Mouse (Mus musculus) forebrain, postnatal 0 days (tissue): ENCODE data around the gene Dcun1d3. TPM values are rescaled to one million over a fixed set of nuclear protein-coding genes. Genes with fewer than 3 reads are reported as not detected.
A peak's percentile ranks its signal among the peaks of the same experiment; 100 is the strongest.

Source experiments
- ATAC-seq: fragments of 200-750 bp; cut with Nextera tagmentation; 2 replicates; pipeline ENCODE4 v1.8.0; 2017; ENCODE audit warnings: mild to moderate bottlenecking, moderate library complexity
- DNase-seq: peaks from one replicate; pipeline ENCODE4 v3.0.0-alpha.2; 2015
- H3K27ac ChIP-seq: fragments of 300-500 bp; sonication (generic); 2 replicates; pipeline ENCODE4 v1.5.1; 2014; ENCODE audit warnings: low read depth, mild to moderate bottlenecking, antibody characterized with exemption, low read length, moderate library complexity, mixed read lengths
- H3K27me3 ChIP-seq: fragments of 300-500 bp; sonication (generic); 2 replicates; pipeline ENCODE4 v1.6.1; 2014; ENCODE audit warnings: mild to moderate bottlenecking, low read length, mixed read lengths; ENCODE audit not compliant: insufficient read depth
- H3K36me3 ChIP-seq: fragments of 300-500 bp; sonication (generic); 2 replicates; pipeline ENCODE4 v1.6.1; 2014; ENCODE audit warnings: mild to moderate bottlenecking, moderate library complexity; ENCODE audit not compliant: insufficient read depth
- H3K4me1 ChIP-seq: fragments of 300-500 bp; sonication (generic); 2 replicates; pipeline ENCODE4 v1.6.1; 2014; ENCODE audit warnings: antibody characterized with exemption; ENCODE audit not compliant: insufficient read depth
- H3K4me2 ChIP-seq: fragments of 300-500 bp; sonication (generic); 2 replicates; pipeline ENCODE4 v1.6.1; 2014; ENCODE audit warnings: low read depth, mild to moderate bottlenecking, moderate library complexity
- H3K4me3 ChIP-seq: fragments of 300-500 bp; sonication (generic); 2 replicates; pipeline ENCODE4 v1.5.1; 2014; ENCODE audit warnings: low read depth, low read length, mixed read lengths
- H3K9ac ChIP-seq: fragments of 300-500 bp; sonication (generic); 2 replicates; pipeline ENCODE4 v1.6.1; 2014; ENCODE audit warnings: mild to moderate bottlenecking
- H3K9me3 ChIP-seq: fragments of 300-500 bp; sonication (generic); 2 replicates; pipeline ENCODE4 v1.6.1; 2016; ENCODE audit warnings: low read length
- CTCF ChIP-seq: sonication (generic); IDR thresholded peaks from 2 replicates; pipeline ENCODE4 v1.5.1; 2016; ENCODE audit warnings: antibody characterized with exemption, control low read depth, low read depth
- WGBS: fragments of 180-500 bp; shearing (Covaris S2); extraction: QIAGEN DNeasy Blood & Tissue Kit; methylation state at CpG from one replicate; pipeline ENCODE4 v1.1.7; 2014; 5-methylcytosine and 5-hydroxymethylcytosine counted together
- polyA plus RNA-seq: library from polyadenylated mRNA; unstranded; fragments of >200 nt; fragmentation: Nextera tagmentation; extraction: Ambion mirVana; gene quantifications from 2 replicates; pipeline ENCODE4 v1.2.1, GENCODE M21; 2015
- total RNA-seq: library from RNA; depleted of rRNA; stranded (reverse); fragments of >200 nt; gene quantifications from 2 replicates; pipeline ENCODE4 v1.2.3, GENCODE M21; 2014

The Dcun1d3 gene
- total and polyA plus RNA-seq, 2 experiments from 2014 or later = 9.0 to 14.6 TPM

GRCm38 (mm10) chr7:119911727-119912126 lies 15.6 kb upstream of the Dcun1d3 start:
- Histone ChIP-seq H3K4me2 (no peak overlapping the region), H3K27ac (no peak overlapping the region), H3K27me3 (no peaks in the 10 kb centered on the region), H3K4me3 (no peak overlapping the region), H3K36me3 (no peaks in the 10 kb centered on the region), H3K9ac (no peak overlapping the region), H3K4me1 (no peaks in the 10 kb centered on the region), H3K9me3 (no peaks in the 10 kb centered on the region)
- 76% methylated on average over 3 of the region's 3 CpGs for WGBS
- TF ChIP-seq CTCF = no peak
- DNase-seq (no peak), ATAC-seq (no peak)

- H3K36me3 ChIP-seq = no peaks in the 10 kb centered on the region
- H3K27ac ChIP-seq = no peak overlapping the region
- no peaks in the 10 kb centered on the region for H3K4me1 ChIP-seq
- no peak for TF ChIP-seq CTCF
- no peak overlapping the region for H3K4me3 ChIP-seq
- no peak for DNase-seq
- H3K27me3 ChIP-seq = no peaks in the 10 kb centered on the region
- no peak overlapping the region for H3K9ac ChIP-seq
- no peaks in the 10 kb centered on the region for H3K9me3 ChIP-seq
- WGBS = 95% methylated on average over 3 of the region's 3 CpGs
- ATAC-seq = no peak
- H3K4me2 ChIP-seq = no peak overlapping the region
Measured at GRCm38 (mm10) chr7:119906523-119907215, 10.6 kb upstream of the Dcun1d3 start.

GRCm38 (mm10) chr7:119899386-119900057 lies 3.4 kb upstream of the Dcun1d3 start:
- Histone ChIP-seq H3K4me3 (no peak overlapping the region), H3K27ac (no peak overlapping the region), H3K4me1 (0 out of 2 replicates have a peak, but pooled peaks cover 8% of the 10 kb centered on the region), H3K9ac (no peak overlapping the region), H3K36me3 (no peaks in the 10 kb centered on the region), H3K9me3 (no peaks in the 10 kb centered on the region), H3K27me3 (no peaks in the 10 kb centered on the region), H3K4me2 (no peak overlapping the region)
- DNase-seq = no peak
- no peak for TF ChIP-seq CTCF
- WGBS = 80% methylated on average over 3 of the region's 3 CpGs
- no peak for ATAC-seq

GRCm38 (mm10) chr7:119898247-119898856 lies 2.3 kb upstream of the Dcun1d3 start:
- no peaks in the 10 kb centered on the region for H3K9me3 ChIP-seq
- no peak overlapping the region for H3K4me3 ChIP-seq
- no peaks in the 10 kb centered on the region for H3K36me3 ChIP-seq
- H3K9ac ChIP-seq = no peak overlapping the region
- ATAC-seq (no peak), DNase-seq (no peak)
- no peaks in the 10 kb centered on the region for H3K27me3 ChIP-seq
- H3K4me1 ChIP-seq = peaks cover 20% of the 10 kb centered on the region; the same call in 1 of the 2 replicates
- H3K27ac ChIP-seq = no peak overlapping the region
- no peak overlapping the region for H3K4me2 ChIP-seq
- no peak for TF ChIP-seq CTCF
- 61% methylated on average over 1 of the region's 1 CpGs for WGBS

GRCm38 (mm10) chr7:119897521-119898109 lies 1.5 kb upstream of the Dcun1d3 start:
- H3K27me3 ChIP-seq = no peaks in the 10 kb centered on the region
- no peak overlapping the region for H3K4me2 ChIP-seq
- H3K9me3 ChIP-seq = no peaks in the 10 kb centered on the region
- no peak for TF ChIP-seq CTCF
- ATAC-seq (no peak), DNase-seq (no peak)
- no peak overlapping the region for H3K9ac ChIP-seq
- H3K27ac ChIP-seq = no peak overlapping the region
- WGBS = 91% methylated on average over 8 of the region's 8 CpGs
- H3K36me3 ChIP-seq = no peaks in the 10 kb centered on the region
- peaks cover 20% of the 10 kb centered on the region; the same call in 1 of the 2 replicates for H3K4me1 ChIP-seq
- H3K4me3 ChIP-seq = no peak overlapping the region

GRCm38 (mm10) chr7:119894818-119895544 lies 1.1 kb downstream of the Dcun1d3 start:
- Histone ChIP-seq H3K36me3 (no peaks in the 10 kb centered on the region), H3K4me3 (peak overlapping the region; percentile 76), H3K27ac (peak overlapping the region; percentile 97), H3K9ac (peak overlapping the region; percentile 93), H3K9me3 (no peaks in the 10 kb centered on the region), H3K4me2 (peak overlapping the region; percentile 83), H3K27me3 (no peaks in the 10 kb centered on the region), H3K4me1 (peaks cover 20% of the 10 kb centered on the region; the same call in 1 of the 2 replicates)
- TF ChIP-seq CTCF = no peak
- no peak for DNase-seq
- 1% methylated on average over 13 of the region's 15 CpGs for WGBS
- no peak; the same call in 1 of the 2 replicates for ATAC-seq
